Mouse (Mus musculus): ENCODE measurements at regions not wholly inside any gene's neighbourhood (a gene's known extent, or its start where the extent isn't known, plus 50 kb on each side); places are given as distances from the start of the nearest gene placed in this dataset.

- DNase-seq (ENCODE audit: low spot score) = no peak
These were observed 729.7 kb downstream of the Galc start for GRCm38 (mm10) chr12:97529556-97529955.

GRCm38 (mm10) chr12:97525931-97526330, 733.3 kb downstream of the Galc start:
- DNase-seq (ENCODE audit: low spot score) = peak; percentile 26

DNA sequence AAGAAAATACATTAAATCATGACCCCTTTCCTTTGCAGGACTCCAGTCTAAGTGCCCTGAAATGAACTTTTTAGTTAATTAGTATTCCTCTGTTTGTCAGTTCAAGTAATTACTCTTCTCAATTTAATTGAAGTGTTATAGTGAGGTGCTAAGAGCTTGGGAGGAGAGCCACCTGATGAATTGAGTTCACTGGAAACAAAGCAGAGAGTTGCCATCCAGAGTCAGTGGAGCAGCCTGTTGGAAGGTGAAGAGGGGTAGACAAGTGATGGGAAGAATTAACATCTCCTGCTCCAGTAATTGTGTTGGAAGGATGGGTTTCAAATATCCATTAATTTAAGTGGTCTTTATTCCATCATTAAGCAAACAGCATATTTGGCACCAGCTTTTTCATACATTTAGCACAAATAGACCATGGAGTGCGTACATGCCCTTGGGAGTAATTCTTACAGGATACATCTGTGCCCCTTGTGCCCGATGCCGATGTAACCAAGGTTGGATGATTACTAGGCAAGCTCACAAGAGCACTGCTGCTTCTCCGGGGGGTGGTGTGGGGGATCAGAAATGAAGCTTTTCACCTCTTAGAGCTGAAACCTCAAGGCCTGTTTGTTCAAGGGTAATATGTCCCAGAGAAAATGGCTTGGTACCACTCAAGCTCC, 739.3 kb downstream of the Galc start:
- DNase-seq (ENCODE audit: low spot score) = no peak

GRCm38 (mm10) chr12:97517534-97517933, 741.7 kb downstream of the Galc start:
- peak; percentile 8 for DNase-seq (ENCODE audit: low spot score)

GRCm38 (mm10) chr12:97515805-97516204, 743.5 kb downstream of the Galc start:
- DNase-seq (ENCODE audit: low spot score) = no peak

DNA sequence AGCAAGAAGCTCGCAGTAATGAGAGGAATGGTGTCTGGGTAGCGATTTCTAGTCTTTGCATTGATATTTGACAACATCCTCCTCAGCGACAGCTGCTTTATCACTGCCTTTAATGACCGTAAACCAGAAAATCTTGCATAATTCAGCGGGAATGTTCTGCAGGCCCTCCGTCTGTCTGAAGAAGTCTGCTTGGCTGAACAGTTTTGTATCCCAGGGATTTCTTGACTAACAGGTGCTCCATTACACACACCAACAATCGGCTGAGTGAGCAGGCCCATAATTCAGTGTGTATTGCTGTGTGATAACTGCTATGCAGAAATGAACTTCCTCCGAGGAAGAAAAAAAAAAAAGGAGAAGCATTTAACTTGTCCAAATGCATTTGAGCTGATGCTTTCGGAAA, 747.4 kb downstream of the Galc start:
- DNase-seq (ENCODE audit: low spot score) = no peak

- no peak for DNase-seq (ENCODE audit: low spot score)
These were observed 757.8 kb downstream of the Galc start for GRCm38 (mm10) chr12:97501441-97501840.

DNA sequence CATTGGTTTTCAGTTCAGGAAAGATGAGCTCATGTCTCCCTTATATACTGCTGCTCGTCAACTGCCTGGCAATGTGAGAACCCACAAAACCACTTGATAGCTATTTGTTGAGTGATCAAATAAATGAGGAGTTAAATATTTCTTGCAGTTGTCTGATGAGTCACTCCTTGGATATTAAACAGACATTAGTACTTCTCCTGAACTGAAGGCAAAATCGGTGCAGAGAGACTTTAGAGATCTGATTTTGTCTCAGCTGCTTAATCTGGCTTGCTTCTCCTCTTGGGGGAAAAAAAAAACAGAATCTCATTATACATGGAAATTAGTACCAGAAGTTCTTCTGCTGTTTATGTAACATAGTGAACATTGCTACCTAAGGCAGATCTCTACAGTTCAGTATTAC, 775.7 kb downstream of the Galc start:
- DNase-seq (ENCODE audit: low spot score) = no peak

DNA sequence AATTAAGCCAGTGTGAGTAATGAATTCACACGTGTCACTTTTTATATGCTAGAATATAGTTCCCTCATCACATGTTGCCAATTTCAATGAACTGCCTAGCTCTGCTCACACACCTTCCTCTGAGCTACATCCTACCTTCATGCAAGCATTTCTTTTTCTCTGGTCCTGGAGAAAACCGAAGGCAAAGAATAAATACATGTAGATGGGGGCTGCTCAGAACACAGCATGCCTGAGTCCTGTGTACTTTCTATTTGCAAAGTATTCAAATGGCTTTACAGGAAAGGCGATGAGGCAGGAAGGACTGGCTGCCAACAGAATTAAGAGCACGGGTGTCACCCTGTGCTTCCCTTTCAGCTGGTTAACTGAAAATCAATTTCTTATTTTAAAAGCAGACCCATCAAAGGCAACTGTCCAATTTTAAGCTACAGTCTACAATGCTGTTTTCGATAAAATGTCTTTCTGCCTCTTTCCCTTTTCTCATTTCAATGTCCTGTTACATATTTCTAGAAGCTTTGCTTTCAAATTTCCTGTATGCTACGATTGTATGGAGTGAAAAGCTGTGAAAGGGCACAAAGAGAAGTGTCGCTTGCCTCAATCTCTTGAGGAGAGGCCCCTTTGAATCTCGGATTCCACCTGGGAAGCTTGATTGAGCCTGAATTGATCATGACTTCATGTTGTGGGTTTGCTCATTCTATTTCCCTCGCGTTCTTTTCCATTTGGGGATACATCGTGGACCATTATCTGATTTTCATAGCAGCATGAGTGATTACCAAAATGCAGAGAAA, 782.6 kb downstream of the Galc start:
- DNase-seq (ENCODE audit: low spot score) = no peak

GRCm38 (mm10) chr12:97475751-97476150, 783.5 kb downstream of the Galc start:
- no peak for DNase-seq (ENCODE audit: low spot score)

GRCm38 (mm10) chr12:97469183-97469582, 790.1 kb downstream of the Galc start:
- DNase-seq (ENCODE audit: low spot score) = no peak

DNA sequence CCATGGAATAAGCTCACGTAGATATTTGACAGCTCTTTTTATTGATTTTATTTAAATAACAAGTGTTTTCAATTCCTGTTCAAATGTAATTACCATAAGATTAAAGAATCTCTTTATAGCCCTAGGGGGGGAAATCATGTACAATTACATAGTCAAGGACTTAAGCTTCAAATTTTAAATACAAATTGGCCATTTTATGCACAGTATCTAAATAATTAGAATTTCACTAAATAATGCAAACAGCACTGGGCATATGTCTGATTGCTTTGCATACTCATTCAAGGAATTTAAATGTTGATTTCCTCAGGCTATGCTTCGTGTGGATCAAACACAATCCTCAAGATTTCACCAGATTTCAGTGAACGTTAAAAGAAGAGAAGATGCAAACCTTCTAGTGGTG, 823.1 kb downstream of the Galc start:
- DNase-seq (ENCODE audit: low spot score) = no peak

DNA sequence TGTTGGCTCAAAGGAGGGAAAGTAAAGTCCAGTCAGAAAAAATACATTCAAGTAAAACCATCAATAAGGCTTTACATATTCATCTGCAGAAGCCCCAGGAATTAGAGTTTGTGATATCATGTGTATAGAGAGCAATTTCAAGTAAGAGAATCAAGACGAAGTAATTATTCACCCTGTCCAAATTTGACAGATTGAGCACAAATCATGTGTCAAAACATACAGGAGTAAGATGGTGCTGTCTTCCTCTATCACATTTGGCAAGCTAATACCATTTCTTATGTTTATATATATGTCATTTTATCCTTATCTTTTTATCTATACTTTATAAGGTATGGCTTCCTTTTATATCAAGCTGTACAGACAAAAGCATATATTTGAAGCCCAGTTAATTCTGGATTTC, 825.2 kb downstream of the Galc start:
- DNase-seq (ENCODE audit: low spot score) = no peak

- DNase-seq (ENCODE audit: low spot score) = no peak
These were observed 826.6 kb downstream of the Galc start for GRCm38 (mm10) chr12:97432704-97433103.

DNA sequence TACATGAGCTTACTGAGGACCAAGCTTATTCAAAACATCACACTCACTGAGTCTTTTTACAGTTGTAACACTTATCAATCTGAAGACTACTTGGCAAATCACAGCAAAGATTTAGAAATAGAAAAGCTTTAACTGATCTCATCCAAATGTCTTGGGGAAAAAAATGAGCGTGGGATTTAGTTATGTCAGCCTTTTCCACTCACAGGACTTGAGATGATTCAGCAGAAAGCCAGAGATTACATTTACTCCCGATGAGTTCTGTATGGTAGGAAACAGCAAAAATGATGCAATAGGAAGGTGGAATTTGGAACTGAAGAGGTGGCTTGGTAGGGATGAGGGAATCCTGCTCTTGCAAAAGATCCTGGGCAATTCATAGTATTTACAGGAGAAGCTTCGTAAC, 831.0 kb downstream of the Galc start:
- no peak for DNase-seq (ENCODE audit: low spot score)

DNA sequence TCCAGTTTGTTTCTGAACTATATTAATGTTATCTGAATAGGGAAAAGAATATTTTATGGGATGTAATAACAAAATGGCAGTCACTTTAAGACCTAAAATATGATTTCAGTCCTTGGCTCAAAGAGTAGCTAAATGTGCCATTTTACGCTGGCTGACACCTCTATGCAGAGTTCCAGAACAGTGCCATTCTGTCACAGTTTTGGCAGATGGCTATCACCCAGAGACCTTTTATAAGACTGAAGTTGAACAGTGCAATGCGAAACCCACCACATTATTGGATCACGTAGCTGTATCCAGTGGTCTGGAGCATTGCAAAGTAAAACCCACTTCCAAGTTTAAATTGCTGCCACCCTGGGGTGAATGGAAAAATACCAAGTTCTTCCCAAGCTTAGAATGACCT, 834.5 kb downstream of the Galc start:
- DNase-seq (ENCODE audit: low spot score) = no peak

GRCm38 (mm10) chr12:97403440-97403839, 855.8 kb downstream of the Galc start:
- no peak for DNase-seq (ENCODE audit: low spot score)

GRCm38 (mm10) chr12:97402412-97403396, 856.6 kb downstream of the Galc start:
- DNase-seq (ENCODE audit: low spot score) = no peak

DNA sequence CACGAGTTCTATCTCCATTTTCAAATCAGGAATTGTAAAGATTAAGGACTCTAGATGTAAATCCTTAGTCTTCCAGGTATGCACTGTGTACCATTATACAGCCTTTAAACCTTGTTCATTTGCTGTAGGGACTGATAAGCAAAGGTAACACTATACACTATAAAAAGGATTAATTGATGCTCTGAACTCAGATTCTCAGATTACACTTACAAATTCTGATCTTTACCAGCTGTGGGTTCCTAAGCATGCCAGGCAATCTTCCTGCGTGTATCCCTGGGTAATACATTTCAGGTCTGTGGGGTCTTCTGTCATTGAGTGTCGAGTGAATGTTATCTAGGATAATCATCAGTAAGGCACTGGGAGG, 860.7 kb downstream of the Galc start:
- no peak for DNase-seq (ENCODE audit: low spot score)

- no peak for DNase-seq (ENCODE audit: low spot score)
These were observed 861.2 kb downstream of the Galc start for GRCm38 (mm10) chr12:97397850-97398581.

DNA sequence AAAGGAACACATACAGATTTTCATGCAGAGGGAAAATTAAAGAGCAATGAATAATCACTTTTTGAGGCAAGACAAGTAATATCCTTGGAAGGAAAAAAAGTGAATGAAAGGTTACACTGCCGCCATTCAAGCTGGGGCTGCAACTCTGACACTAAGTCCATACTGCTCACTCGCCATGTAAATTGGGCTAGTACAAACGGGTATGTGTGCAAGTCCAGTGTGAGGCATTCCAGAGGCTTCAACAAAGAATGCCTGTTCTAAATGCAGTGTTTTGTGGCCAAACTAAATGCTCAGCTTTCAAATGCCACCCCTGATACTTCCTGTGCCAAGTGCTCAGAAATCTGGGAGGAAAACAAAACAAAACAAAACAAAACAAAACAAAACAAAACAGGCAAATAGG, 897.5 kb downstream of the Galc start:
- DNase-seq (ENCODE audit: low spot score) = no peak

- no peak for DNase-seq (ENCODE audit: low spot score)
These were observed 898.6 kb downstream of the Galc start for GRCm38 (mm10) chr12:97360656-97361055.
